In genomic region chr7:16880615-16881014, GRCm38 (mm10) we compare ENCODE assay signal across 9 mouse cellular contexts. TPM values are rescaled to one million over a fixed set of nuclear protein-coding genes. Genes with fewer than 3 reads are reported as not detected.
DNase-seq lines count a peak whose midpoint lies in the region; ATAC-seq and TF ChIP-seq lines count a peak whose summit lies in the region.
"Had no signal": no experiment of that assay in that cellular context is flagged by ENCODE, and none has a peak within 500 bp of the region (broad histone marks: within the 10 kb centered on the region; RNA-seq: fewer than 3 reads in every experiment).

No protein-coding gene starts in this region.

- peak overlapping the region; percentile 69 for H3K27ac ChIP-seq in heart, adult 2 months
- H3K27ac ChIP-seq in lung, embryonic 15.5 days, result peak overlapping the region; percentile 74
- no peak overlapping the region for H3K27ac ChIP-seq in lung, postnatal 0 days (ENCODE audit: low read length)
- H3K27ac ChIP-seq in forebrain, embryonic 13.5 days, result peak overlapping the region; percentile 36; the same call in 1 of the 2 replicates
- peak overlapping the region; percentile 13; the same call in 1 of the 2 replicates for H3K27ac ChIP-seq in midbrain, embryonic 14.5 days (replicated peaks; ENCODE audit: low read depth, low read length)
- H3K27ac ChIP-seq: hindbrain, embryonic 15.5 days had no signal

- intact Hi-C loops in heart, adult 2 months (cut with DNase I), result no loop called here
- intact Hi-C loops in heart, postnatal 36 days (cut with DNase I), result no loop called here

- no peak overlapping the region for H3K4me3 ChIP-seq in heart, adult 2 months
- no peak overlapping the region for H3K4me3 ChIP-seq in lung, embryonic 15.5 days
- H3K4me3 ChIP-seq in lung, postnatal 0 days (ENCODE audit: low read depth, low read length), result no peak overlapping the region
- H3K4me3 ChIP-seq in forebrain, embryonic 13.5 days, result no peak overlapping the region
- no peak overlapping the region for H3K4me3 ChIP-seq in midbrain, embryonic 14.5 days (replicated peaks; ENCODE audit: low read depth, low read length)
- H3K4me3 ChIP-seq: hindbrain, embryonic 15.5 days had no signal

- H3K27me3 ChIP-seq in heart, adult 2 months (ENCODE audit: control insufficient read depth, insufficient read depth, low read length), result no peaks in the 10 kb centered on the region
- H3K27me3 ChIP-seq in lung, embryonic 15.5 days, result peaks cover 16% of the 10 kb centered on the region
- H3K27me3 ChIP-seq in lung, postnatal 0 days (replicated peaks; ENCODE audit: insufficient read depth, low read length), result peaks cover 8% of the 10 kb centered on the region
- peaks cover 25% of the 10 kb centered on the region for H3K27me3 ChIP-seq in forebrain, embryonic 13.5 days
- H3K27me3 ChIP-seq in midbrain, embryonic 14.5 days (ENCODE audit: control insufficient read depth, insufficient read depth, low read length), result peaks cover 25% of the 10 kb centered on the region

- no peak for ATAC-seq in lung, embryonic 15.5 days (ENCODE audit: borderline replicate concordance, extremely low read depth, low FRiP score, low TSS enrichment)
- ATAC-seq in lung, postnatal 0 days, result no peak
- no peak for ATAC-seq in forebrain, embryonic 13.5 days
- no peak for ATAC-seq in midbrain, embryonic 14.5 days (ENCODE audit: low FRiP score, low TSS enrichment)

- peaks cover 3% of the 10 kb centered on the region for H3K4me1 ChIP-seq in heart, adult 2 months (ENCODE audit: control insufficient read depth, insufficient read depth, low read length)
- H3K4me1 ChIP-seq in lung, embryonic 15.5 days, result peaks cover 41% of the 10 kb centered on the region
- no peaks in the 10 kb centered on the region for H3K4me1 ChIP-seq in lung, postnatal 0 days (ENCODE audit: insufficient read depth, low read depth, low read length)
- H3K4me1 ChIP-seq in forebrain, embryonic 13.5 days, result peaks cover 28% of the 10 kb centered on the region
- H3K4me1 ChIP-seq in midbrain, embryonic 14.5 days (ENCODE audit: control insufficient read depth, insufficient read depth, low read length), result peaks cover 21% of the 10 kb centered on the region

- DNase-seq in heart, adult 2 months, result no peak
- DNase-seq in heart, postnatal 36 days, result no peak
- DNase-seq in lung, postnatal 0 days (ENCODE audit: low spot score), result no peak
- DNase-seq in midbrain, embryonic 14.5 days, result no peak
- no peak for DNase-seq in right cerebral cortex, adult 18-20 months
- no peak for DNase-seq in yolk sac, embryonic 10.5 days (ENCODE audit: low spot score)

- no peak for TF ChIP-seq POLR2A in heart, adult 2 months (IDR thresholded peaks at IDR 0.05; ENCODE audit: insufficient read depth, low read depth, low read length)

- no peak for TF ChIP-seq CTCF in heart, adult 2 months (IDR thresholded peaks at IDR 0.05)
- TF ChIP-seq CTCF in lung, postnatal 0 days (IDR thresholded peaks at IDR 0.05), result no peak

- peaks cover 4% of the 10 kb centered on the region; the same call in 1 of the 2 replicates for H3K9me3 ChIP-seq in lung, embryonic 15.5 days
- no peaks in the 10 kb centered on the region for H3K9me3 ChIP-seq in lung, postnatal 0 days (ENCODE audit: low read length)
- H3K9me3 ChIP-seq in forebrain, embryonic 13.5 days (replicated peaks), result peaks cover 6% of the 10 kb centered on the region; the same call in 1 of the 2 replicates
- H3K9me3 ChIP-seq in midbrain, embryonic 14.5 days (ENCODE audit: control insufficient read depth, low read length), result 0 out of 2 replicates have a peak, but pooled peaks cover 5% of the 10 kb centered on the region
- H3K9me3 ChIP-seq: hindbrain, embryonic 15.5 days had no signal

- H3K4me2 ChIP-seq in lung, embryonic 15.5 days, result peak overlapping the region; percentile 12; the same call in 1 of the 2 replicates
- H3K4me2 ChIP-seq in lung, postnatal 0 days (replicated peaks; ENCODE audit: low read depth, low read length), result no peak overlapping the region
- no peak overlapping the region for H3K4me2 ChIP-seq in forebrain, embryonic 13.5 days
- no peak overlapping the region for H3K4me2 ChIP-seq in midbrain, embryonic 14.5 days (ENCODE audit: low read length)
- H3K4me2 ChIP-seq: hindbrain, embryonic 15.5 days had no signal

- WGBS in heart, adult 2 months, result 35% methylated on average over 5 of the region's 5 CpGs
- 29% methylated on average over 5 of the region's 5 CpGs for WGBS in lung, embryonic 15.5 days
- 35% methylated on average over 5 of the region's 5 CpGs for WGBS in lung, postnatal 0 days
- 12% methylated on average over 5 of the region's 5 CpGs for WGBS in forebrain, embryonic 13.5 days
- WGBS in midbrain, embryonic 14.5 days, result 22% methylated on average over 5 of the region's 5 CpGs

- H3K36me3 ChIP-seq in heart, adult 2 months (ENCODE audit: control insufficient read depth, insufficient read depth, low read length), result no peaks in the 10 kb centered on the region
- H3K36me3 ChIP-seq in lung, embryonic 15.5 days, result peaks cover 26% of the 10 kb centered on the region
- no peaks in the 10 kb centered on the region for H3K36me3 ChIP-seq in lung, postnatal 0 days (ENCODE audit: insufficient read depth, low read length)
- peaks cover 25% of the 10 kb centered on the region for H3K36me3 ChIP-seq in forebrain, embryonic 13.5 days (ENCODE audit: poor library complexity, severe bottlenecking)
- H3K36me3 ChIP-seq in midbrain, embryonic 14.5 days (ENCODE audit: control insufficient read depth, insufficient read depth, low read length), result peaks cover 21% of the 10 kb centered on the region

- H3K9ac ChIP-seq in heart, adult 2 months (ENCODE audit: low read depth, low read length), result peak overlapping the region; percentile 34
- no peak overlapping the region for H3K9ac ChIP-seq in lung, embryonic 15.5 days
- no peak overlapping the region for H3K9ac ChIP-seq in lung, postnatal 0 days (replicated peaks; ENCODE audit: low read depth)
- peak overlapping the region; percentile 52; the same call in 1 of the 2 replicates for H3K9ac ChIP-seq in forebrain, embryonic 13.5 days
- H3K9ac ChIP-seq in midbrain, embryonic 14.5 days (replicated peaks; ENCODE audit: low read length), result no peak overlapping the region
- H3K9ac ChIP-seq: hindbrain, embryonic 15.5 days had no signal

- H3K79me2 ChIP-seq in heart, adult 2 months (replicated peaks; ENCODE audit: control insufficient read depth, insufficient read depth, low read length), result no peaks in the 10 kb centered on the region

- no peak for TF ChIP-seq EP300 in heart, adult 2 months (IDR thresholded peaks at IDR 0.05; ENCODE audit: insufficient read depth, low read depth, low read length)
- no peak for TF ChIP-seq EP300 in lung, postnatal 0 days (IDR thresholded peaks at IDR 0.05)

RNA-seq across cellular contexts. Expression of gene Dact3, which starts 5.5 kb away (rescaled TPM):
- total RNA-seq in heart, adult 2 months (2021), result 10 to 100 TPM in 1 of 2 experiments, 1 to 10 TPM in 1; 8.6 to 12.1 TPM
- polyA plus RNA-seq in heart, adult 2 months (2012; rRNA removed), result 19.6 and 20.0 TPM in 2 replicates
- 10 to 100 TPM; 11.2 to 11.7 TPM for total RNA-seq in heart, postnatal 36 days (2021)
- polyA plus RNA-seq in lung, embryonic 15.5 days (2015; fragmentation: Nextera tagmentation; extraction: Ambion mirVana), result 3.5 and 3.7 TPM in 2 replicates
- polyA plus RNA-seq in lung, postnatal 0 days (2015; fragmentation: Nextera tagmentation; extraction: Ambion mirVana), result 4.2 and 4.3 TPM in 2 replicates
- polyA plus RNA-seq in forebrain, embryonic 13.5 days (2015; fragmentation: Nextera tagmentation; extraction: Ambion mirVana), result 2.0 and 2.3 TPM in 2 replicates
- polyA plus RNA-seq in midbrain, embryonic 14.5 days (2014; fragmentation: Nextera tagmentation; extraction: Ambion mirVana), result 4.9 and 6.2 TPM in 2 replicates

RNA-seq across cellular contexts. Expression of gene Gng8, which starts 11.0 kb away (rescaled TPM):
- total RNA-seq in heart, adult 2 months (2021), result 1 to 10 TPM in 1 of 2 experiments, under 1 TPM in 1; 0.47 to 1.6 TPM
- polyA plus RNA-seq in heart, adult 2 months (2012; rRNA removed), result 7.4 and 13.1 TPM in 2 replicates
- 1 to 10 TPM in 1 of 2 experiments, under 1 TPM in 1; 0.54 to 1.3 TPM for total RNA-seq in heart, postnatal 36 days (2021)
- polyA plus RNA-seq in lung, embryonic 15.5 days (2015; fragmentation: Nextera tagmentation; extraction: Ambion mirVana), result 11.2 and 12.0 TPM in 2 replicates
- 5.2 and 6.6 TPM in 2 replicates for polyA plus RNA-seq in lung, postnatal 0 days (2015; fragmentation: Nextera tagmentation; extraction: Ambion mirVana)
- polyA plus RNA-seq in forebrain, embryonic 13.5 days (2015; fragmentation: Nextera tagmentation; extraction: Ambion mirVana), result 9.2 and 18.2 TPM in 2 replicates
- polyA plus RNA-seq in midbrain, embryonic 14.5 days (2014; fragmentation: Nextera tagmentation; extraction: Ambion mirVana), result 11.7 and 17.2 TPM in 2 replicates

RNA-seq across cellular contexts. Expression of gene Ptgir, which starts 25.7 kb away (rescaled TPM):
- 1 to 10 TPM; 1.9 to 2.9 TPM for total RNA-seq in heart, adult 2 months (2021)
- polyA plus RNA-seq in heart, adult 2 months (2012; rRNA removed), result 5.2 and 7.4 TPM in 2 replicates
- total RNA-seq in heart, postnatal 36 days (2021), result 1 to 10 TPM; 2.9 TPM
- 2.0 and 2.4 TPM in 2 replicates for polyA plus RNA-seq in lung, embryonic 15.5 days (2015; fragmentation: Nextera tagmentation; extraction: Ambion mirVana)
- polyA plus RNA-seq in lung, postnatal 0 days (2015; fragmentation: Nextera tagmentation; extraction: Ambion mirVana), result 2.0 and 2.4 TPM in 2 replicates
- 0.14 and 0.37 TPM in 2 replicates for polyA plus RNA-seq in forebrain, embryonic 13.5 days (2015; fragmentation: Nextera tagmentation; extraction: Ambion mirVana)
- 0.16 and 0.30 TPM in 2 replicates for polyA plus RNA-seq in midbrain, embryonic 14.5 days (2014; fragmentation: Nextera tagmentation; extraction: Ambion mirVana)

RNA-seq across cellular contexts. Expression of gene Prkd2, which starts 37.9 kb away (rescaled TPM):
- total RNA-seq in heart, adult 2 months (2021), result 10 to 100 TPM; 15.3 to 19.9 TPM
- 24.5 and 26.2 TPM in 2 replicates for polyA plus RNA-seq in heart, adult 2 months (2012; rRNA removed)
- total RNA-seq in heart, postnatal 36 days (2021), result 10 to 100 TPM; 17.8 to 19.3 TPM
- polyA plus RNA-seq in lung, embryonic 15.5 days (2015; fragmentation: Nextera tagmentation; extraction: Ambion mirVana), result 18.9 and 19.7 TPM in 2 replicates
- polyA plus RNA-seq in lung, postnatal 0 days (2015; fragmentation: Nextera tagmentation; extraction: Ambion mirVana), result 26.1 and 29.0 TPM in 2 replicates
- polyA plus RNA-seq in forebrain, embryonic 13.5 days (2015; fragmentation: Nextera tagmentation; extraction: Ambion mirVana), result 7.7 and 8.3 TPM in 2 replicates
- 4.4 and 5.7 TPM in 2 replicates for polyA plus RNA-seq in midbrain, embryonic 14.5 days (2014; fragmentation: Nextera tagmentation; extraction: Ambion mirVana)

RNA-seq across cellular contexts. Expression of gene Calm3, which starts 43.3 kb away (rescaled TPM):
- 100 to 1,000 TPM; 168 to 175 TPM for total RNA-seq in heart, adult 2 months (2021)
- 163 and 206 TPM in 2 replicates for polyA plus RNA-seq in heart, adult 2 months (2012; rRNA removed)
- 100 to 1,000 TPM; 182 to 193 TPM for total RNA-seq in heart, postnatal 36 days (2021)
- 101 and 104 TPM in 2 replicates for polyA plus RNA-seq in lung, embryonic 15.5 days (2015; fragmentation: Nextera tagmentation; extraction: Ambion mirVana)
- polyA plus RNA-seq in lung, postnatal 0 days (2015; fragmentation: Nextera tagmentation; extraction: Ambion mirVana), result 61.7 and 63.6 TPM in 2 replicates
- polyA plus RNA-seq in forebrain, embryonic 13.5 days (2015; fragmentation: Nextera tagmentation; extraction: Ambion mirVana), result 271 and 296 TPM in 2 replicates
- polyA plus RNA-seq in midbrain, embryonic 14.5 days (2014; fragmentation: Nextera tagmentation; extraction: Ambion mirVana), result 494 and 652 TPM in 2 replicates

Comparison
In these comparisons a context has a peak if more than half of its experiments do, and no peak if none do; other contexts are left out.
1. H3K9ac ChIP-seq: peak in heart, adult 2 months (single experiment) and forebrain, embryonic 13.5 days (single experiment); none in lung, embryonic 15.5 days (single experiment), lung, postnatal 0 days (single experiment) and midbrain, embryonic 14.5 days (single experiment).